Mouse (Mus musculus): ENCODE data around the gene Ptgfrn. TPM values are rescaled to one million over a fixed set of nuclear protein-coding genes. Genes with fewer than 3 reads are reported as not detected.
A peak's percentile ranks its signal among the peaks of the same experiment; 100 is the strongest.

The Ptgfrn gene
- polyA plus RNA-seq, 1 experiment from 2014 or later = 1.9 TPM

GRCm38 (mm10) chr3:101071576-101071975 lies 38.5 kb downstream of the Ptgfrn start:
- Histone ChIP-seq H3K27ac (replicated peaks) (peak overlapping the region; percentile 83), H3K27me3 (ENCODE audit: low read depth, poor library complexity, severe bottlenecking) (no peaks in the 10 kb centered on the region), H3K9me3 (replicated peaks) (no peaks in the 10 kb centered on the region), H3K4me1 (peaks cover 62% of the 10 kb centered on the region), H3K4me3 (peak overlapping the region; percentile 26; the same call in 1 of the 2 replicates), H3K36me3 (peaks cover 26% of the 10 kb centered on the region)
- no peak for DNase-seq (ENCODE audit: low spot score)

GRCm38 (mm10) chr3:101070796-101071235 lies 39.3 kb downstream of the Ptgfrn start:
- H3K36me3 ChIP-seq = peaks cover 19% of the 10 kb centered on the region; the same call in 1 of the 2 replicates
- H3K27ac ChIP-seq (replicated peaks) = peak overlapping the region; percentile 83
- 22% methylated on average over 6 of the region's 6 CpGs for WGBS
- H3K9me3 ChIP-seq (replicated peaks) = no peaks in the 10 kb centered on the region
- peak overlapping the region; percentile 26 for H3K4me3 ChIP-seq
- H3K27me3 ChIP-seq (ENCODE audit: low read depth, poor library complexity, severe bottlenecking) = no peaks in the 10 kb centered on the region
- H3K4me1 ChIP-seq = peaks cover 62% of the 10 kb centered on the region
- peak; percentile 53 for DNase-seq (ENCODE audit: low spot score)

- peak overlapping the region; percentile 83 for H3K27ac ChIP-seq (replicated peaks)
- no peaks in the 10 kb centered on the region for H3K9me3 ChIP-seq (replicated peaks)
- 51% methylated on average over 10 of the region's 10 CpGs for WGBS
- no peaks in the 10 kb centered on the region for H3K27me3 ChIP-seq (ENCODE audit: low read depth, poor library complexity, severe bottlenecking)
- H3K4me1 ChIP-seq = peaks cover 62% of the 10 kb centered on the region
- no peak for DNase-seq (ENCODE audit: low spot score)
- H3K4me3 ChIP-seq = peak overlapping the region; percentile 26; the same call in 1 of the 2 replicates
- H3K36me3 ChIP-seq = peaks cover 15% of the 10 kb centered on the region; the same call in 1 of the 2 replicates
These were observed 39.8 kb downstream of the Ptgfrn start for GRCm38 (mm10) chr3:101070230-101070795.

- no peaks in the 10 kb centered on the region for H3K9me3 ChIP-seq (replicated peaks)
- H3K4me1 ChIP-seq = peaks cover 62% of the 10 kb centered on the region
- WGBS = 46% methylated on average over 5 of the region's 5 CpGs
- no peak for DNase-seq (ENCODE audit: low spot score)
- peaks cover 7% of the 10 kb centered on the region; the same call in 1 of the 2 replicates for H3K36me3 ChIP-seq
- H3K4me3 ChIP-seq = no peak overlapping the region
- H3K27ac ChIP-seq (replicated peaks) = 0 out of 2 replicates have a peak overlapping the region, but pooled peaks have one; percentile 24
- no peaks in the 10 kb centered on the region for H3K27me3 ChIP-seq (ENCODE audit: low read depth, poor library complexity, severe bottlenecking)
These were observed 41.4 kb downstream of the Ptgfrn start for GRCm38 (mm10) chr3:101068701-101069100.

GRCm38 (mm10) chr3:101066175-101066574 lies 43.9 kb downstream of the Ptgfrn start:
- H3K36me3 ChIP-seq = no peaks in the 10 kb centered on the region
- no peaks in the 10 kb centered on the region for H3K27me3 ChIP-seq (ENCODE audit: low read depth, poor library complexity, severe bottlenecking)
- H3K4me3 ChIP-seq = no peak overlapping the region
- no peak overlapping the region for H3K27ac ChIP-seq (replicated peaks)
- DNase-seq (ENCODE audit: low spot score) = no peak
- peaks cover 41% of the 10 kb centered on the region for H3K4me1 ChIP-seq
- H3K9me3 ChIP-seq (replicated peaks) = no peaks in the 10 kb centered on the region
- 91% methylated on average over 6 of the region's 6 CpGs for WGBS

GRCm38 (mm10) chr3:101061865-101062585 lies 48.1 kb downstream of the Ptgfrn start:
- no peaks in the 10 kb centered on the region for H3K27me3 ChIP-seq (ENCODE audit: low read depth, poor library complexity, severe bottlenecking)
- H3K4me1 ChIP-seq = no peaks in the 10 kb centered on the region
- no peak overlapping the region for H3K27ac ChIP-seq (replicated peaks)
- 92% methylated on average over 7 of the region's 7 CpGs for WGBS
- H3K4me3 ChIP-seq = no peak overlapping the region
- no peak for DNase-seq (ENCODE audit: low spot score)
- peaks cover 19% of the 10 kb centered on the region for H3K36me3 ChIP-seq
- H3K9me3 ChIP-seq (replicated peaks) = no peaks in the 10 kb centered on the region

- no peaks in the 10 kb centered on the region for H3K4me1 ChIP-seq
- WGBS = 85% methylated on average over 4 of the region's 4 CpGs
- peaks cover 34% of the 10 kb centered on the region for H3K36me3 ChIP-seq
- H3K9me3 ChIP-seq (replicated peaks) = no peaks in the 10 kb centered on the region
- H3K4me3 ChIP-seq = no peak overlapping the region
- no peak overlapping the region for H3K27ac ChIP-seq (replicated peaks)
- no peak for DNase-seq (ENCODE audit: low spot score)
- H3K27me3 ChIP-seq (ENCODE audit: low read depth, poor library complexity, severe bottlenecking) = no peaks in the 10 kb centered on the region
These were observed 50.9 kb downstream of the Ptgfrn start for GRCm38 (mm10) chr3:101059214-101059613.

- no peak for DNase-seq (ENCODE audit: low spot score)
- no peaks in the 10 kb centered on the region for H3K27me3 ChIP-seq (ENCODE audit: low read depth, poor library complexity, severe bottlenecking)
- H3K9me3 ChIP-seq (replicated peaks) = no peaks in the 10 kb centered on the region
- no peaks in the 10 kb centered on the region for H3K4me1 ChIP-seq
- WGBS = 85% methylated on average over 2 of the region's 2 CpGs
- no peak overlapping the region for H3K27ac ChIP-seq (replicated peaks)
- H3K4me3 ChIP-seq = no peak overlapping the region
- peaks cover 35% of the 10 kb centered on the region for H3K36me3 ChIP-seq
These were observed 51.9 kb downstream of the Ptgfrn start for GRCm38 (mm10) chr3:101058203-101058602.

GRCm38 (mm10) chr3:101055216-101055615 lies 54.9 kb downstream of the Ptgfrn start:
- DNase-seq (ENCODE audit: low spot score) = no peak
- Histone ChIP-seq H3K27ac (replicated peaks) (no peak overlapping the region), H3K27me3 (ENCODE audit: low read depth, poor library complexity, severe bottlenecking) (no peaks in the 10 kb centered on the region), H3K9me3 (replicated peaks) (no peaks in the 10 kb centered on the region), H3K4me3 (no peak overlapping the region), H3K4me1 (0 out of 2 replicates have a peak, but pooled peaks cover 3% of the 10 kb centered on the region), H3K36me3 (peaks cover 29% of the 10 kb centered on the region)
- 92% methylated on average over 8 of the region's 8 CpGs for WGBS

- Histone ChIP-seq H3K36me3 (peaks cover 35% of the 10 kb centered on the region), H3K4me1 (0 out of 2 replicates have a peak, but pooled peaks cover 3% of the 10 kb centered on the region), H3K27me3 (ENCODE audit: low read depth, poor library complexity, severe bottlenecking) (no peaks in the 10 kb centered on the region), H3K4me3 (no peak overlapping the region), H3K9me3 (replicated peaks) (no peaks in the 10 kb centered on the region), H3K27ac (replicated peaks) (no peak overlapping the region)
- DNase-seq (ENCODE audit: low spot score) = no peak
- WGBS = 76% methylated on average over 4 of the region's 4 CpGs
These were observed 58.5 kb downstream of the Ptgfrn start for GRCm38 (mm10) chr3:101051601-101052000.

GRCm38 (mm10) chr3:101049997-101050396 lies 60.1 kb downstream of the Ptgfrn start:
- Histone ChIP-seq H3K9me3 (replicated peaks) (no peaks in the 10 kb centered on the region), H3K27me3 (ENCODE audit: low read depth, poor library complexity, severe bottlenecking) (no peaks in the 10 kb centered on the region), H3K4me3 (no peak overlapping the region), H3K4me1 (0 out of 2 replicates have a peak, but pooled peaks cover 3% of the 10 kb centered on the region), H3K27ac (replicated peaks) (no peak overlapping the region), H3K36me3 (peaks cover 32% of the 10 kb centered on the region)
- 84% methylated on average over 9 of the region's 9 CpGs for WGBS
- DNase-seq (ENCODE audit: low spot score) = no peak

GRCm38 (mm10) chr3:101048781-101049180 lies 61.3 kb downstream of the Ptgfrn start:
- WGBS = 84% methylated on average over 2 of the region's 2 CpGs
- Histone ChIP-seq H3K4me3 (no peak overlapping the region), H3K27me3 (ENCODE audit: low read depth, poor library complexity, severe bottlenecking) (no peaks in the 10 kb centered on the region), H3K4me1 (0 out of 2 replicates have a peak, but pooled peaks cover 3% of the 10 kb centered on the region), H3K36me3 (peaks cover 34% of the 10 kb centered on the region), H3K27ac (replicated peaks) (no peak overlapping the region), H3K9me3 (replicated peaks) (no peaks in the 10 kb centered on the region)
- DNase-seq (ENCODE audit: low spot score) = no peak

Measured in midbrain, embryonic 10.5 days (tissue).